Mouse (Mus musculus): ENCODE results near the gene Camsap1. TPM values are rescaled to one million over a fixed set of nuclear protein-coding genes. Genes with fewer than 3 reads are reported as not detected.

Camsap1 gene
- polyA plus RNA-seq, 1 experiment, result 125 TPM

DNA sequence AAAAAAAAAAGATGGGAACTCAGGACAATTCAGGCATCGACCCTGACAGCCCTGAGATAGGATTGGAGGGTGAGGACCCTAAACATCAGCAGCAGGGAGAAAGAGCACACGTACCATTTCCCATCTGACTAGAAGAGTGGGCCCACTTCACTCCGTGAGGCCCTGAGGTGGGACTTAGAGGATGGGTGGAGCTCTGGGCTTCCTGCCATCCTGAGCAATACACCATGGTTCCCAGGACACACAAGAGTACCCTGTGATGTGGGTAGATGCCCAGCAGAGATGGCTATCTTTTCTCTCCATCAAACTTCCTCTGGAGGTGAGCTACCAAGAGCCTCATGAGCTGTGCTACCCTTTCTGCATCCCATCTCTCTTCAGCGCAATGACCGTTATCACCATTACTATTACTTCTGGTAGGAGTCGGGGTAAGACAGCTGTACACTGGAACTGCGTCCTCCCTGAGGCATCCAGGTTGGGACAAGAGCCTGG lies 105.8 kb downstream of the Camsap1 start:
- H3K4me3 ChIP-seq (ENCODE audit: control insufficient read depth, low read depth, low read length), result peak overlapping the region; percentile 53

More for the DNA sequence above, 105.8 kb downstream of the Camsap1 start:
- no peaks in the 10 kb centered on the region for H3K27me3 ChIP-seq (ENCODE audit: control insufficient read depth, insufficient read depth, low read length)
- H3K36me3 ChIP-seq (ENCODE audit: control insufficient read depth, insufficient read depth, low read length), result no peaks in the 10 kb centered on the region
- TF ChIP-seq CTCF (IDR thresholded peaks at IDR 0.05; ENCODE audit: control insufficient read depth, insufficient read depth, insufficient replicate concordance, low read depth, low read length) (no peak), POLR2A (IDR thresholded peaks at IDR 0.05; ENCODE audit: control insufficient read depth, low read depth, low read length) (no peak)
- no peak overlapping the region for H3K27ac ChIP-seq (ENCODE audit: control insufficient read depth, insufficient read depth, low read depth, low read length)
- H3K4me1 ChIP-seq (ENCODE audit: control insufficient read depth, insufficient read depth, low read length), result peaks cover 10% of the 10 kb centered on the region

Other genes with a start within 250 kb of the Camsap1 start
- not detected in 2 replicates for gene Obp2b, start 246.3 kb downstream of the Camsap1 start, polyA plus RNA-seq (2012; rRNA removed)
- not detected in 2 replicates for gene Lcn3, start 217.7 kb downstream of the Camsap1 start, polyA plus RNA-seq (2012; rRNA removed)
- not detected in 2 replicates for gene Lcn11, start 206.3 kb downstream of the Camsap1 start, polyA plus RNA-seq (2012; rRNA removed)
- 14.4 and 17.0 TPM in 2 replicates for gene Gm13539, start 201.0 kb downstream of the Camsap1 start, polyA plus RNA-seq (2012; rRNA removed)
- gene Glt6d1, start 167.4 kb downstream of the Camsap1 start, polyA plus RNA-seq (2012; rRNA removed), result 55.2 and 62.6 TPM in 2 replicates
- not detected in 2 replicates for gene Lcn9, start 160.1 kb downstream of the Camsap1 start, polyA plus RNA-seq (2012; rRNA removed)
- 8.0 and 8.5 TPM in 2 replicates for gene Sohlh1, start 136.0 kb downstream of the Camsap1 start, polyA plus RNA-seq (2012; rRNA removed)
- gene Kcnt1, start 119.5 kb downstream of the Camsap1 start, polyA plus RNA-seq (2012; rRNA removed), result 6.8 and 7.8 TPM in 2 replicates
- gene Ubac1, start 38.5 kb upstream of the Camsap1 start, polyA plus RNA-seq (2012; rRNA removed), result 65.1 and 71.2 TPM in 2 replicates
- 5.2 and 5.3 TPM in 2 replicates for gene Nacc2, start 139.9 kb upstream of the Camsap1 start, polyA plus RNA-seq (2012; rRNA removed)
- gene Lhx3, start 225.0 kb upstream of the Camsap1 start, polyA plus RNA-seq (2012; rRNA removed), result 0.20 and 0.65 TPM in 2 replicates

Data from testis, adult 2 months (tissue).